9 mouse cellular contexts compared by ENCODE assay signal in genomic region chr7:126780971-126781635, GRCm38 (mm10). TPM values are rescaled to one million over a fixed set of nuclear protein-coding genes. Genes with fewer than 3 reads are reported as not detected.
A peak's percentile ranks its signal among the peaks of the same experiment; 100 is the strongest.
DNase-seq lines count a peak whose midpoint lies in the region; ATAC-seq and TF ChIP-seq lines count a peak whose summit lies in the region.
"Had no signal": no experiment of that assay in that cellular context is flagged by ENCODE, and none has a peak within 500 bp of the region (broad histone marks: within the 10 kb centered on the region; RNA-seq: fewer than 3 reads in every experiment).

Gene Tbx6 (plus strand): TSS chr7:126781483.

- H3K27me3 ChIP-seq in embryonic facial prominence, embryonic 12.5 days, result no peaks in the 10 kb centered on the region
- H3K27me3 ChIP-seq in hindbrain, embryonic 13.5 days, result no peaks in the 10 kb centered on the region
- H3K27me3 ChIP-seq in midbrain, embryonic 11.5 days (ENCODE audit: control insufficient read depth, insufficient read depth, low read length), result no peaks in the 10 kb centered on the region

- peak within 1 kb of the TSS; percentile 43 for H3K9ac ChIP-seq in embryonic facial prominence, embryonic 12.5 days
- H3K9ac ChIP-seq in hindbrain, embryonic 13.5 days, result peak within 1 kb of the TSS; percentile 72
- peak within 1 kb of the TSS; percentile 67 for H3K9ac ChIP-seq in midbrain, embryonic 11.5 days (ENCODE audit: low read length)

- TF ChIP-seq CTCF in left cerebral cortex, adult 2 months (IDR thresholded peaks at IDR 0.05), result no peak

- 7% methylated on average over 22 of the region's 22 CpGs for WGBS in embryonic facial prominence, embryonic 12.5 days
- 8% methylated on average over 22 of the region's 22 CpGs for WGBS in hindbrain, embryonic 13.5 days
- 9% methylated on average over 22 of the region's 22 CpGs for WGBS in midbrain, embryonic 11.5 days

- peak within 1 kb of the TSS; percentile 47 for H3K27ac ChIP-seq in left cerebral cortex, adult 2 months
- H3K27ac ChIP-seq in embryonic facial prominence, embryonic 12.5 days, result peak within 1 kb of the TSS; percentile 75
- peak within 1 kb of the TSS; percentile 90 for H3K27ac ChIP-seq in hindbrain, embryonic 13.5 days
- no peak within 1 kb of the TSS; the same call in 1 of the 2 replicates for H3K27ac ChIP-seq in midbrain, embryonic 11.5 days (ENCODE audit: low read depth, low read length)

- H3K9me3 ChIP-seq in embryonic facial prominence, embryonic 12.5 days, result no peaks in the 10 kb centered on the region
- no peaks in the 10 kb centered on the region for H3K9me3 ChIP-seq in hindbrain, embryonic 13.5 days
- H3K9me3 ChIP-seq in midbrain, embryonic 11.5 days (ENCODE audit: control insufficient read depth, low read length), result no peaks in the 10 kb centered on the region

- H3K36me3 ChIP-seq in embryonic facial prominence, embryonic 12.5 days, result peaks cover 26% of the 10 kb centered on the region
- H3K36me3 ChIP-seq in hindbrain, embryonic 13.5 days, result peaks cover 34% of the 10 kb centered on the region
- H3K36me3 ChIP-seq in midbrain, embryonic 11.5 days (ENCODE audit: control insufficient read depth, insufficient read depth, low read length), result peaks cover 9% of the 10 kb centered on the region

- peak within 1 kb of the TSS; percentile 89 for H3K4me2 ChIP-seq in embryonic facial prominence, embryonic 12.5 days (replicated peaks)
- H3K4me2 ChIP-seq in hindbrain, embryonic 13.5 days, result peak within 1 kb of the TSS; percentile 92
- H3K4me2 ChIP-seq in midbrain, embryonic 11.5 days, result peak within 1 kb of the TSS; percentile 92

- intact Hi-C loops in left cerebral cortex, adult 2 months (cut with DNase I), result no loop called here
- intact Hi-C loops in left cerebral cortex, postnatal 25 days (cut with DNase I), result no loop called here

- H3K4me1 ChIP-seq in embryonic facial prominence, embryonic 12.5 days, result peaks cover 32% of the 10 kb centered on the region
- H3K4me1 ChIP-seq in hindbrain, embryonic 13.5 days (replicated peaks), result peaks cover 54% of the 10 kb centered on the region
- H3K4me1 ChIP-seq in midbrain, embryonic 11.5 days (ENCODE audit: control insufficient read depth, insufficient read depth, low read length), result peaks cover 27% of the 10 kb centered on the region

- ATAC-seq in embryonic facial prominence, embryonic 12.5 days (ENCODE audit: insufficient number of reproducible peaks, insufficient read depth, low FRiP score, low TSS enrichment), result no peak
- ATAC-seq in hindbrain, embryonic 13.5 days (ENCODE audit: low FRiP score), result peak; percentile 11
- ATAC-seq in midbrain, embryonic 11.5 days (ENCODE audit: low FRiP score), result peak; percentile 31
- no peak for ATAC-seq in megakaryocyte progenitor cell, adult 5-6 weeks (replicated peaks; ENCODE audit: poor library complexity)

- no peak for DNase-seq in left cerebral cortex, adult 2 months (ENCODE audit: extremely low spot score in 1 of 2, low spot score in 2 of 2)
- DNase-seq in left cerebral cortex, postnatal 25 days (ENCODE audit: low spot score in 2 of 2), result no peak
- peak; percentile 81 for DNase-seq in midbrain, embryonic 11.5 days (ENCODE audit: low spot score, missing footprints)
- no peak for DNase-seq in T-cell, adult 2 months (ENCODE audit: low spot score)
- DNase-seq in urinary bladder, postnatal 25 days (ENCODE audit: low spot score), result no peak

- H3K4me3 ChIP-seq in left cerebral cortex, adult 2 months, result peak within 1 kb of the TSS; percentile 37
- peak within 1 kb of the TSS; percentile 34 for H3K4me3 ChIP-seq in embryonic facial prominence, embryonic 12.5 days
- peak within 1 kb of the TSS; percentile 43 for H3K4me3 ChIP-seq in hindbrain, embryonic 13.5 days
- H3K4me3 ChIP-seq in midbrain, embryonic 11.5 days (ENCODE audit: low read depth, low read length), result peak within 1 kb of the TSS; percentile 39

RNA-seq across cellular contexts. Expression of gene Tbx6, which starts in this region (rescaled TPM):
- 1 to 10 TPM; 1.1 to 1.2 TPM for total RNA-seq in left cerebral cortex, adult 2 months (2021)
- total RNA-seq in left cerebral cortex, postnatal 25 days (2021), result under 1 TPM in 1 of 2 experiments, not detected in 1; 0.87 TPM
- polyA plus RNA-seq in embryonic facial prominence, embryonic 12.5 days (2016; fragmentation: Nextera tagmentation; extraction: Ambion mirVana), result 0.61 and 0.85 TPM in 2 replicates
- 0.32 and 0.84 TPM in 2 replicates for polyA plus RNA-seq in hindbrain, embryonic 13.5 days (2015; fragmentation: Nextera tagmentation; extraction: Ambion mirVana)
- 0.20 and 0.43 TPM in 2 replicates for polyA plus RNA-seq in midbrain, embryonic 11.5 days (2014; fragmentation: Nextera tagmentation; extraction: Ambion mirVana)
- 0.34 and 0.42 TPM in 2 replicates for total RNA-seq in megakaryocyte progenitor cell, adult 5-6 weeks (2015)
- total RNA-seq in megakaryocyte progenitor cell, adult 5-6 weeks (2017), result 0.14 TPM in 1 of 2 replicates, not detected in the other
- total RNA-seq: hematopoietic stem cell, adult 5-6 weeks had no signal

Comparison
In these comparisons a context has a peak if more than half of its experiments do, and no peak if none do; other contexts are left out.
1. Peak in ATAC-seq, H3K4me3 ChIP-seq, H3K27ac ChIP-seq, H3K9ac ChIP-seq and H3K4me2 ChIP-seq in hindbrain, embryonic 13.5 days; RNA of the gene not detected or under 1 TPM.
2. Peak in DNase-seq, ATAC-seq, H3K4me3 ChIP-seq, H3K9ac ChIP-seq and H3K4me2 ChIP-seq in midbrain, embryonic 11.5 days; RNA of the gene not detected or under 1 TPM.